Mouse (Mus musculus): ENCODE measurements around the gene Lrr1. TPM values are rescaled to one million over a fixed set of nuclear protein-coding genes. Genes with fewer than 3 reads are reported as not detected.

The Lrr1 gene
- polyA plus RNA-seq, 1 experiment from 2014 or later: 17.5 TPM

DNA sequence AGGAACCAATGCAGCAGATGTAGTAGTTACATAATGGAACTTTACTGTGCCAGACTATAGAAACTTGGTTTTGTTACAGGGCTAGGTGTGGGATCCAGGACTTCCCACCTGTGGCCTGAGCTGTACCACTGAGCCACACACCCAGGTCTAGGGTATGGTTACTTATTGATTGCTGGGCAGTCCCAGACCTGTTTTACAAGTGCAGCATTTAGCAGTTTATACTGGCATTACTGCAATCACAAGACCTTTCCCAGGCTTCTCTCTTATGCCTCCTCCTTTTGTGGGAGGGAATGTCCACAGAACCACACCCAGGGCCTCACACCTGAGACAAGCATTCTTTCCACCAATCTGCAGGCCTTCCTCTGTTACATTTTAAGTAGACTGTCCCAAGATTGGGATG lies 30.4 kb downstream of the Lrr1 start:
- Histone ChIP-seq H3K9ac (no peak overlapping the region), H3K36me3 (peaks cover 39% of the 10 kb centered on the region), H3K4me1 (replicated peaks) (peaks cover 17% of the 10 kb centered on the region), H3K4me3 (0 out of 2 replicates have a peak overlapping the region, but pooled peaks have one; percentile 1), H3K4me2 (peak overlapping the region; percentile 11; the same call in 1 of the 2 replicates), H3K9me3 (replicated peaks) (no peaks in the 10 kb centered on the region), H3K27ac (ENCODE audit: poor library complexity, severe bottlenecking) (no peak overlapping the region), H3K27me3 (replicated peaks) (no peaks in the 10 kb centered on the region)
- ATAC-seq (ENCODE audit: insufficient number of reproducible peaks, low FRiP score): no peak

DNA sequence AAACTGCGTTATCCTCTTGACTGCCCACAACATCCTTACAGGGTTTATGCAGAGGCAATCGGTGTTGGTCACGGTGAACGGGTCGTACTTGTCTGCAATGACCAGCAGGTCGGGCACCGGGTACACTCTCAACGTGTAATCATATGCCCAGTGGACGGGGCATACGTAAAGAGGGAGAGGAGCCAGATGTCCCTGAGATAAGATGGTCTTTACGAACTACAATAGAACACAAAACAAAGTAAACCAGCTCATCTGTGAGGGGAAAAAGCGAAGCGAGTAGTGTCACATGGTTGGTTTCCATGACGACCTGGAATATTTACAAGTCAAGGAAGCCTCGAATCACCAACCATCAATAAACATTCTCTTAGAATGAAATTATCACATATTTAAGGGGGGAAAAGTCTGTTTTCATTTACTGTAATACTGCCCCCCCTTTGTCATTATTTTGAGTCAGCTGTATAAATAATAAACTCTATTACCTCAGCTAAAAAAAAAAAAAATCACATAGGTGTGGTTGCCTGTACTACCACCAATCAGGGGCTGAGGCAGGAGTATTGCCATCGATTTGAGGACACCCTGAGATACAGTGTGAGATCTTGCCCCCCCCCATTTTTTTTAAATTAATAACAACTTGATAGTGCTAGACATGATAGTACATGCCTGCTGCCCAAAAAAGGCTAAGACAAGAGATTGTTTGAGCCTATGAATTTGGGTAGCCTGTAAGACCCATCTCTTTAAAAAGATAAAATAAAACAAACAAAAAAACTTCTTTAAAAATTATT lies 35.6 kb downstream of the Lrr1 start, which contains the start of gene Gm49384:
TSS of gene Gm49384 (minus strand) at position 216 of the 782 bp plus-strand sequence.
- Histone ChIP-seq H3K4me1 (replicated peaks) (peaks cover under 1% of the 10 kb centered on the region), H3K9ac (no peak within 1 kb of the TSS), H3K27me3 (replicated peaks) (no peaks in the 10 kb centered on the region), H3K36me3 (peaks cover 60% of the 10 kb centered on the region), H3K4me2 (no peak within 1 kb of the TSS), H3K4me3 (no peak within 1 kb of the TSS), H3K9me3 (replicated peaks) (no peaks in the 10 kb centered on the region), H3K27ac (ENCODE audit: poor library complexity, severe bottlenecking) (no peak within 1 kb of the TSS)
- WGBS: 87% methylated on average over 16 of the region's 16 CpGs
- ATAC-seq (ENCODE audit: insufficient number of reproducible peaks, low FRiP score): peak; percentile 36; the same call in 1 of the 2 replicates

DNA sequence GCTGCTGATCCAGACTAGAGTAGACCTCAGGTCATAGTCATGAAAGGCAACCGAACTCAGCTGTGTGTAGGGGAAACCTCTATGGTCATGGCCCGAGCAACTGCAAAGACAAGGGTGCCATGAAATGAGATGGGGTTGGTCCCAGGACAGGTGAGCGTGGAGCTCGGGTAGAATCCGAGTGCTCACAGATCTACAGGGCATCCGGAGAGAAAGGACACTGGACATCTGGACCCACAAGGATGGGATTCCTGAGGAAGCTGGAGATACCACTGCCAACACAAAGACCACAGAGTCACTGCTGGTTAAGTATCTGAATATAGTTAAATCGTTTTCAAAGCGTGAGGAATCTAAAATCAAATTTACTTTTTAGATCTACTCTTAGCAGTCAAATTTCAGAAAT lies 38.8 kb downstream of the Lrr1 start:
- Histone ChIP-seq H3K4me1 (replicated peaks) (0 out of 2 replicates have a peak, but pooled peaks cover 3% of the 10 kb centered on the region), H3K4me3 (no peak overlapping the region), H3K27ac (ENCODE audit: poor library complexity, severe bottlenecking) (no peak overlapping the region), H3K9ac (no peak overlapping the region), H3K4me2 (no peak overlapping the region), H3K9me3 (replicated peaks) (no peaks in the 10 kb centered on the region), H3K27me3 (replicated peaks) (no peaks in the 10 kb centered on the region), H3K36me3 (peaks cover 61% of the 10 kb centered on the region)
- 87% methylated on average over 8 of the region's 8 CpGs for WGBS
- ATAC-seq (ENCODE audit: insufficient number of reproducible peaks, low FRiP score): no peak

DNA sequence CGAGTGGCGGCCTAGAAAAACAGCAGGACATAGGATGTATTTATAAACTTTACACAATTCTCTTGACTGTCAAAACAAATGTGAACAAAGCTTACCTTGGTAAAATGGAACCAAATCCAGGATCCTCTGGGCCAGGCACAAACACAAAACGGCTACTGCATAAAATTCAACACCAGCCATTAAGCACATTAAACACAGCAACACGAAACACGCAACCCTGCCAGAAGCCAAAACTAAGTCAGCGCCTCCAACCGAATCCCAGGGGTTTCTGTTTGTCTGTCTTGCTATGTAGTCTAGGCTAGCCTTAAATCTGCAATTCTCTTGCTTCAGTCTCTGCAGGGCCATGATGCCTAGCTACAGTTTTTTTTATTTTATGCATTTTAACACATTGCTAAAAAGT lies 39.3 kb downstream of the Lrr1 start:
- H3K4me2 ChIP-seq: no peak overlapping the region
- no peaks in the 10 kb centered on the region for H3K9me3 ChIP-seq (replicated peaks)
- H3K27me3 ChIP-seq (replicated peaks): no peaks in the 10 kb centered on the region
- peaks cover 62% of the 10 kb centered on the region for H3K36me3 ChIP-seq
- no peak for ATAC-seq (ENCODE audit: insufficient number of reproducible peaks, low FRiP score)
- H3K4me3 ChIP-seq: no peak overlapping the region
- H3K9ac ChIP-seq: no peak overlapping the region
- WGBS: 93% methylated on average over 7 of the region's 7 CpGs
- H3K4me1 ChIP-seq (replicated peaks): 0 out of 2 replicates have a peak, but pooled peaks cover 3% of the 10 kb centered on the region
- H3K27ac ChIP-seq (ENCODE audit: poor library complexity, severe bottlenecking): no peak overlapping the region

DNA sequence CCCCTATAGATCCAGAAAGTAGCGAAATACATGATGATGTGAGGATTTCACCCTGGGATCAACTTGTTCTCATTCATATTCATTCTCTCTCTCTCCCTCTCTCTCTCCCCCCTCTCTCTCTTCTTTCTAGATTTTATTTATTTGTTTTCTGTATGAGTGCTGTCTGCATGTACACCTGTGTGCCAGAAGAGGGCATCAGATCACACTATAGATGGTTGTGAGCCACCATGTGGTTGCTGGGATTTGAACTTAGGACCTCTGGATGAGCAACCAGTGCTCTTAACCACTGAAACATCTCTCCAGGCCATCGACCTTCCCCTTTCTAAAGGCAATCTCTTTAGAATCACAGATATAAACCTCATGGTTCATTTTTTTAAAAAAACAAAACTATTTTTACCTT lies 39.9 kb downstream of the Lrr1 start:
- Histone ChIP-seq H3K9ac (no peak overlapping the region), H3K4me2 (no peak overlapping the region), H3K27ac (ENCODE audit: poor library complexity, severe bottlenecking) (no peak overlapping the region), H3K9me3 (replicated peaks) (no peaks in the 10 kb centered on the region), H3K27me3 (replicated peaks) (no peaks in the 10 kb centered on the region), H3K4me1 (replicated peaks) (0 out of 2 replicates have a peak, but pooled peaks cover 3% of the 10 kb centered on the region), H3K36me3 (peaks cover 61% of the 10 kb centered on the region), H3K4me3 (no peak overlapping the region)
- no peak for ATAC-seq (ENCODE audit: insufficient number of reproducible peaks, low FRiP score)
- 83% methylated on average over 2 of the region's 2 CpGs for WGBS

DNA sequence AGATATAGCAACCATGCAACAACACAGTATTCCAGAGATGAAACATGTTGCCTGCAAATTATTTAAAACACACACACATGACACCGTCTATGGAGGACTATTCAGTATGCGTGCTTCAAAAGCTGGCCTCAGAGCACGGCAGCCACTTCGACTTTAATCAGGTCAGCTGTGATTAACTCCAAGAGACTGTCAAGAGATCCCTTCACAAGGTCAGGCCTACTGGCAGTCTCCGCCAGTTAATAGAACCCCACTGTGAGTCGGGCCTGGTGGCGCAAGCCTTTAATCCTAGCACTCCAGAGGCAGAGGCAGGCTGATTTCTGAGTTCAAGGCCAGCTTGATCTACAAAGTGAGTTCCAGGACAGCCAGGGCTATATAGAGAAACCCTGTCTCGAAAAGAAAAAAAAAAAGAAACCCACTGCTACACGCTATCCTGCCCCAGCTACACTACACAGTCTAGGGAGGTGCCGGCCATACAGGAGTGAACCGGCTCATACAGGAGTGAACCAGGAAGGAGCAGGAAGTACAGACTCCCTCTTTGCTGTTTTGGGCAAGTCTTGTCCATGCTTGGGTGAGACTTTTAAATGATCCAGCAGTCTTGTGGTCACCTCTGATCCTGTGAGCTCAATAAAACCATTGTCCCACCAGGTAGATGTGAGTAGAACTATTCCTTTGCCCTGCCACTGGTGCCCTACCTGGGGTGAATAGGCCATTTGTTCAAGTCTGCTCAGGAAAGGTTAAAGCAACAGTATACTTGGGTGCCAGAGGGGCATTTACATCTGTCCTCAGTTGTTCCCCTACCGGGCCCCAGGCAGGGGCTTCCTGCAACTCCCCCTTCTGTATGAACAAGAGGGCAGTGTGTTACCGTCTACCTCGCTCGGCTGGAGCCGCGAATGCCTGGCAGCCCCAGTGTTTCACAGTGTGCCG lies 41.7 kb downstream of the Lrr1 start:
- 0 out of 2 replicates have a peak, but pooled peaks cover 3% of the 10 kb centered on the region for H3K4me1 ChIP-seq (replicated peaks)
- no peak overlapping the region for H3K4me2 ChIP-seq
- WGBS: 86% methylated on average over 18 of the region's 18 CpGs
- ATAC-seq (ENCODE audit: insufficient number of reproducible peaks, low FRiP score): no peak
- H3K4me3 ChIP-seq: no peak overlapping the region
- no peaks in the 10 kb centered on the region for H3K9me3 ChIP-seq (replicated peaks)
- no peak overlapping the region for H3K9ac ChIP-seq
- H3K36me3 ChIP-seq: peaks cover 70% of the 10 kb centered on the region
- H3K27me3 ChIP-seq (replicated peaks): no peaks in the 10 kb centered on the region
- no peak overlapping the region for H3K27ac ChIP-seq (ENCODE audit: poor library complexity, severe bottlenecking)

DNA sequence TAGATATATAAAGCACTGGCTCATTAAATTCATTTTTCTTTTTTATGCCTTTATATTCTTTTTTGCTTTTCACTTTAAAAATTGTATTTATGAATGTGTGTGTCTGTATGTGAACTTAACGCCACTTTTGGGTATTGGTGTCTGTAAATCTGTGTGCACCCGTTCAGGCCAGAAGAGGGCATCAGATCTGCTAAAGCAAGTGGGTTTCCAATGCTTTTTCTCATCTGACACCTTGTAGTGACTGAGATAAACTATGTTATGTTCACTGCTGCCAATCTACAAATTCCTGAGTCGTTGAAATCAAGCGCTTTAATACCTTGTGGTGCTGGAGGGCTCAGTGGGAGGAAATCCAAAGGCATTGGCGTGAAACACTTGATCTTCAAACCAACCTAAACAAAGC lies 42.4 kb downstream of the Lrr1 start:
- Histone ChIP-seq H3K4me1 (replicated peaks) (0 out of 2 replicates have a peak, but pooled peaks cover 3% of the 10 kb centered on the region), H3K9ac (no peak overlapping the region), H3K4me3 (no peak overlapping the region), H3K9me3 (replicated peaks) (no peaks in the 10 kb centered on the region), H3K36me3 (peaks cover 74% of the 10 kb centered on the region), H3K27ac (ENCODE audit: poor library complexity, severe bottlenecking) (no peak overlapping the region), H3K4me2 (no peak overlapping the region), H3K27me3 (replicated peaks) (no peaks in the 10 kb centered on the region)
- ATAC-seq (ENCODE audit: insufficient number of reproducible peaks, low FRiP score): no peak
- 53% methylated on average over 5 of the region's 5 CpGs for WGBS

DNA sequence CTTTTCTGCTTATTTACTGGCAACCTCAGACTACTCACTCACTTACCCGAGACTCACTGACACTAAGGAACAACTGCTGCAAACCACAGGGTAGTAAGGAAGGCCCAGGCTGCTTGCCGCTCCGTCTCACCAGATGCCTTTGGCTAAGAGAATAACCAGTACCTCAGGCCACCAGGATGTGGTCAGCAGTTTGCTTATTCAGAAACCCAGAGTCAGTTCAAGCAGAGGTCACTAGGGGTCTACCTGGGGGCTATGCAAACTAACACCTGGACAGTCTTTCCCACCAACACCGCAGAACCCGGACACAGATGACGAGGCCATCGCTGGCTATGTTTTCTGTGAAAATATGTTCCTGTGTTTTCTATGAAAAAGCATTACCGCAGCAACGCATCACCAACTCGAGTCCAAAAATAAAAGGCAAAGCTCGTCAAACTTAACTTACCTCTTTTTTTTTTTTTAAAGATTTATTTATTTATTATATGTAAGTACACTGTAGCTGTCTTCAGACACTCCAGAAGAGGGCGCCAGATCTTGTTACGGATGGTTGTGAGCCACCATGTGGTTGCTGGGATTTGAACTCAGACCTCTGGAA lies 44.7 kb downstream of the Lrr1 start:
- no peak for ATAC-seq (ENCODE audit: insufficient number of reproducible peaks, low FRiP score)
- no peaks in the 10 kb centered on the region for H3K27me3 ChIP-seq (replicated peaks)
- 0 out of 2 replicates have a peak, but pooled peaks cover 3% of the 10 kb centered on the region for H3K4me1 ChIP-seq (replicated peaks)
- H3K4me2 ChIP-seq: no peak overlapping the region
- H3K27ac ChIP-seq (ENCODE audit: poor library complexity, severe bottlenecking): no peak overlapping the region
- no peak overlapping the region for H3K4me3 ChIP-seq
- H3K9me3 ChIP-seq (replicated peaks): no peaks in the 10 kb centered on the region
- peaks cover 81% of the 10 kb centered on the region for H3K36me3 ChIP-seq
- 89% methylated on average over 13 of the region's 13 CpGs for WGBS
- H3K9ac ChIP-seq: no peak overlapping the region

DNA sequence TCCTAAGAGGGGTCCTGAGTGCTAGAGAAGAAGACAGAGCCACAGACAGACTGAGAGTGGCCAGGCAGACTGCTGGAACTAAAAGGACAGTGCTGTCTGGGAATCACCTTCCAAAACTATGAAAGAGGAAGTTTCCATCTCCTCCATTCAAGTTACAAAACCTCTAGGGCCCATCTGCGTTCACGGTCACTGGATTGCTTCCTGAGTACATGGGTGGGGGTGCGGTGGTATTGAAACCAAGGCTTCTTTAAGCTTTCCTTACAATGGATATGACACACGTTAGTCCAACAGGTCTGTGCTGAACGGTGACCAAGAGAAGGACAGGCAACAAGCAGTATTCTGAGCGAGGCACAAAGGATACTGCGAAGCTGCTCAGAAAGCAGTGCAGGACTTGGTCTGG lies 45.8 kb downstream of the Lrr1 start:
- Histone ChIP-seq H3K27me3 (replicated peaks) (no peaks in the 10 kb centered on the region), H3K4me1 (replicated peaks) (0 out of 2 replicates have a peak, but pooled peaks cover 3% of the 10 kb centered on the region), H3K4me2 (no peak overlapping the region), H3K4me3 (no peak overlapping the region), H3K9me3 (replicated peaks) (no peaks in the 10 kb centered on the region), H3K27ac (ENCODE audit: poor library complexity, severe bottlenecking) (no peak overlapping the region), H3K36me3 (peaks cover 77% of the 10 kb centered on the region), H3K9ac (no peak overlapping the region)
- WGBS: 92% methylated on average over 7 of the region's 7 CpGs
- ATAC-seq (ENCODE audit: insufficient number of reproducible peaks, low FRiP score): no peak

DNA sequence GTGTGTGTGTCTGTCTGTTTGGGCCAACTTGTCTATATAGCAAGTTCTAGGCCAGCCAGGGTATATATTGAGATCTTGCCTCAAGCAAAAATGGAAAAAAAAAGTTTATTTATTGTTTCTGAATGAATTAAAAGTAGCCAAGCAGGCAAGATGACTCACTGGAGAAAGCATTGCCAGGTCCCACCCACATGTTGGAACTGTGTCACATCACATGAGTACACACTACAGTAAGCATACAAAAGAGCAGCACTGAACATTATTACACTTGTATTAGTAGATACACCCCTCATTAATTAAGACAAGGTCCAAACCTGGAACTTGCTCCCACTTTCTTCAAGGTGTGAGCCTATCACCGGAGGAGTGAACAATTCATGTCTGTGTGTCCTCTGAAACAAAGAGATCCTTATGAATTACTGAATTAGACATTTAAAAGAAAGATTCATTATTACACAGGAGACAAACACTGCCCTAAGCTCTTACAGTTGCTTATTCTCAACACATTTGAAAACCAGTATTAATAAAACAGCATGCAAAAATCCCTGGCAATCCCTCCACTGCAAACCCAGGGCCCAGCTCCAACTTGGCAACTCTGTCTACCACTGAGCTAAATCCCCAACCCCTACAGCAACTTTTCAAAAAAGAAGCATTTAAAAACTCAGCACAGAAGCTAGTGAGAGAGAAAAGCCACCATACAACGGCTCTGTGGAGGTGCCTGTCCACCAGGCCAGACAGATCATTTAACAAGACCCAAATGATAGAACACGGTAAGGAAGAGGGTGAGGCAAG lies 46.6 kb downstream of the Lrr1 start:
- Histone ChIP-seq H3K4me1 (replicated peaks) (0 out of 2 replicates have a peak, but pooled peaks cover 3% of the 10 kb centered on the region), H3K9me3 (replicated peaks) (no peaks in the 10 kb centered on the region), H3K4me3 (no peak overlapping the region), H3K27ac (ENCODE audit: poor library complexity, severe bottlenecking) (no peak overlapping the region), H3K9ac (no peak overlapping the region), H3K4me2 (no peak overlapping the region), H3K36me3 (peaks cover 75% of the 10 kb centered on the region), H3K27me3 (replicated peaks) (no peaks in the 10 kb centered on the region)
- no peak for ATAC-seq (ENCODE audit: insufficient number of reproducible peaks, low FRiP score)
- WGBS: 90% methylated on average over 3 of the region's 3 CpGs

Measured in heart, embryonic 12.5 days (tissue).